Mouse (Mus musculus) adrenal gland, adult 8-10 months (tissue): ENCODE measurements around the gene Dusp19. TPM values are rescaled to one million over a fixed set of nuclear protein-coding genes. Genes with fewer than 3 reads are reported as not detected.

Experiments
- DNase-seq: peaks from one replicate; pipeline ENCODE4 v3.0.0; 2022
- microRNA-seq, 2 experiments: library from miRNA; unstranded; fragments of <30 nt; microRNA quantifications; one replicate each; pipeline ENCODE4 v1.2.0; 2022
- total RNA-seq, 4 experiments: library from RNA; stranded (reverse); gene quantifications; 2 replicates each; pipeline ENCODE4 v1.2.4; 2022

Dusp19 gene
- total RNA-seq, 4 experiments from 2014 or later: 15.0 to 22.2 (median 16.1) TPM

DNA sequence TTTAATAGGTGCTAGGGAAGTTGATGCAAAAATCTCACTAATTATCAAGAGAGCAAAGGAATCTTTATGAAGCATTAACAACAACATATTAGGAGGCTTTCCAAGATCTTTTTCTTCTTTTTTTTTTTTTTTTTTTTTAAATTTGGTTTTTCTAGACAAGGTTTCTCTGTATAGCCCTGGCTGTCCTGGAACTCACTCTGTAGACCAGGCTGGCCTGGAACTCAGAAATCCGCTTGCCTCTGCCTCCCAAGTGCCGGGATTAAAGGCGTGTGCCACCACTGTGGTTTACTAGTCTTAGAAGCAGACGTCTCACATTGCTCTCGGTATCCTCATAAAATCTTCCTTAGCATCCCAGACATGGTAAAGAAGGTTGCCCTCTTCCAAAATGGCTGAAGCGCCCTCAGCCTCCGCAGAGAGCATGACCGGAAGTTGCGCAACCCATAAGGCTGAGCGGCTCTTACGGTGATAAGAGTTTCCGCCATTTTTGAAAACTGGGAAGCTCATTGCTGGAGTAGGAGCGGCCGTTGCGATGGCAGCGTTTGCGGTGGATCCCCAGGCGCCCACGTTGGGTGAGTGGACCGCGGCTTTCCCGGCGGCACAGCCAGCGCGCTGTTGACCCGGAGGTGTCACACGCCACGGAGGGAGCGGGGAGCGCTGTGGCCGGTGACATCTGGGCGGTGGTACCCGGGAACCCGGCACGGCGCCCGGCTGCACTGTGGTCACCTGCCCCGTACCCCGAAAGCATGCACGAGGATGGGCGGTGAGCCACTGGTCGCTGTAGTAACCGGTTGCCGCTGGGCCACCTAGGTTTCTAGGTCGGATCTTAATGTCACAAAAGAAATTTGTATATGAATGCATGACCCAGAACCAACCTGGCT, 21.8 kb downstream of the Dusp19 start:
- peak; percentile 86 for DNase-seq

DNA sequence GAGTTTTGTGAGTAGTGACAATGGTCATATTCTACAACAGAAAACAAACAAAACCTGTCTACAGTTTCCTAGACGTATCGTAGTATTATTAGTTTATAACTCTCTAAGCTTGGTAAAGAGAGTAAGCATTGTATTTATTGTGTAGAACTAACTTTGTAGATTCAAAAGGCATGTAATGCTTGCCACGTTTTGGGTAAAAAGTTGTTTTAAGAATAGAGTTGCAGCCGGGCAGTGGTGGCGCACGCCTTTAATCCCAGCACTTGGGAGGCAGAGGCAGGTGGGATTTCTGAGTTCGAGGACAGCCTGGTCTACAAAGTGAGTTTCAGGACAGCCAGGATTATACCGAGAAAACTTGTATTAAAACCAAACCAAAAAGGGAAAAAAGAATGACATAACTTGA, 22.6 kb downstream of the Dusp19 start:
- DNase-seq: no peak

DNA sequence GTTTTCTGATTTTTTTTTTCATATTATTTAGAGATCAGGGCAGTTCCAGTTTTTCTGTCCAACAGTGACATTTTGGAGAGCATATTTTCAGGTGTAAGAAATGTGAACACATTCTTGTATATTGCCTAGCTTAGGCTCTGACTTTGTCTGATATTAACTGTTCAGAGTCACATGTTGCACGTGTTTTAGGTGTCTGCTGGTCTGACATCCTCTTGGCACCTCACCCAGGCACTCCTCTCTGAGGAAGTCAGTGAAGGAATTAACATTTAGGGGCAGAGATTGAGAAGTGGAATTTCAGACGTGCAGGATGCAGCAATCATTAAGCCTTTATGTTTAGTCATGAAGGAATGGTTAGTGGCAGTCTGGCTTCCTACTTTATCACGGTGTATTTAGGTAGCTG, 23.0 kb downstream of the Dusp19 start:
- DNase-seq: no peak

DNA sequence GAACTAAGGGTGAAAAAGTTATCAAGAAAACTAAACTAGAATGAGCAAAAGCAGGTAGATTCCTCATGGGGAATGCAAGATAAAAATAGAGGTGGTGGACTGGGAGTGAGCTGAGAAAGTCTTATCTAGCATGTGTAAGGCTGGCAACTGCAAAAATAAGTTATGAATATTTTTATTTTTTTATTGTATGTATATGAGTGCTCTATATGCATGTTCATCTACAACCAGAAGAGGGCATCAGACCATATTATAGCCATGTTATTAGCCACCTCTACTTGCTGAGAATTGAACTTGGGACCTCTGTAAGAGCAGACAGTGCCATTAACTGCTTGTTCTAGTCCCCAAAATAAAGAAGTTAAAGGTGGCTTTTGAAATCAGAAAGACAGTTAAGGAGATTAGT, 44.6 kb downstream of the Dusp19 start:
- DNase-seq: no peak

DNA sequence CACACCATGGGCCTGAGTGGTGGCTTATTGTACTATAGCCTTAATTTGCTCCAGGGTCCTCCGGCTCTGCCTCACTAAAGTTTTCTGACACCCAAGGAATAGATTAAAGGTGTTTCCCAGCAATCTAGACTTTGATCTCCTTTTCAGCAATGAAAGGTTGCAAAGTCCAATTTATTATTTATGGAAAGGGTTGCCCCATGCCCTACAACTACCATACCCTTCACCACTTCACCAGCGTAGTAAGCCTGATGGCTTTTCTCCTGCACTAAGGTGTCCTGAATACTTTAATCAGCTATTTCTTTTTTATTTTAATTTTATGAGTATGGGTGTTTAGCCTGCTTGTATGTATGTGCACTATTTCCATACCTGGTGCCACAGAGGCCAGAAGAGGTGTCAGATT, 45.8 kb downstream of the Dusp19 start:
- DNase-seq: no peak

DNA sequence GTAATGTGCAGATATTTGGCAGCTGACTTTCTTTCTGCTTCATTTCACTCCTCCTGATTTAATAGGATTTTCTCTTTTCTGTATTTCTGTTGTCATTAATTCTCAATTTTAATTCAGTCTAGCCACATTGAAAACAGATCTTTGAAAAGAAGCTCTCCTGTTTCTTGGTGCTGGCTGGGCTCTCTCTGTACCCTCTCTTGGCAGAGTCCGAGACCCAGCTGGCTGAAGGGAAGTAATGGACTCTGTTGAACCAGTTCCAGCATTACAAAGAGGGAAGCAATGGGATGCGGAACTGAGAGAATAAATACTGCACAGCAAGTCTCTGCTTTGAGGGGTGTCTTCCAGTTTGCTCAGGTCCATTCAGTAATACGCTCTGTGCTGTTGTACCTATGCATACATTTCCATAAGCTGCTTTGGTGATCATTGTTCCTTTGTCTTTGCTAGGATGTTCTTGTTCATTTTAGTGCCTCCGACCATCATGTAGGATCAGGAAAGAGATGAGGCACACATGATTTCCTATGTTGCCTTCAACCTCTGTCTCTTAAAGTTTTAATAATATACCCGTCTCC, 50.6 kb downstream of the Dusp19 start:
- DNase-seq: no peak

DNA sequence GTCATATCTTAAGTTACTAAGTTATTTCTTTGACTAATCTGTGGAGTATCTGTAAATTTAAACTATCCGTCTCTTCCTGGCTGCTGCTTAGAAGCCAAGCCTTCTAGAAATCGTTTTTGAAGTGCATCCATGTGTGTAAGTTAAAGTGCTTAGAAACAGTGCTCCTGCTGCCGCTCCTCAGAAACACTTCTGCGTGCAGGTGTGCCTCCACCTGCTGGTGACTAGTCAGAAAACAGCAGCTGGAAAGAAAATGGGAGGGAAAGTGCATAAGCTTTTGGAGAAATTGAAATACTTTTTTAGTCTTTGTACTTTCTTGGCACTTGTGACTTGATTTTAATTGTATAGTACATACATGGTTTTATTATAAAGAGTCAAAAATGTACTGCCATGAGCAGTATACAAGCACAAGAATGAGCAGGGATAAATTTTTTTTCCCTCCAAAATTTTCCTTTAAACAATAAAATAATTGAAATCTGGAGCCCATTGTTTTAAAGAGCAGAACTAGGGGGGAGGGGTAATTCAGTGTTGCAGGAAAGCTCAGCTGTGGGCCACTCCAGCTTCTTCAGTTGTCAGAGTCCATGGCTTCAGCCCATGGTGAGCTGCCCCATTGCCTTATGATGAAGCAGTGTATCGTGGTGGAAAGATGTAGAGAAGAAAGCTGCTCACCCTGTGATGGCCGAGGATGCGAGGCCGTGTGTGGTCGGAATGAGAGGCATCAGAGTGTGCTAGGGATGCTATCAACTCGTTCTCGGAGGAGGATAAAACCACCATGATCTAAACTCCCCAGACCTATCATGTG, 53.2 kb downstream of the Dusp19 start:
- no peak for DNase-seq

DNA sequence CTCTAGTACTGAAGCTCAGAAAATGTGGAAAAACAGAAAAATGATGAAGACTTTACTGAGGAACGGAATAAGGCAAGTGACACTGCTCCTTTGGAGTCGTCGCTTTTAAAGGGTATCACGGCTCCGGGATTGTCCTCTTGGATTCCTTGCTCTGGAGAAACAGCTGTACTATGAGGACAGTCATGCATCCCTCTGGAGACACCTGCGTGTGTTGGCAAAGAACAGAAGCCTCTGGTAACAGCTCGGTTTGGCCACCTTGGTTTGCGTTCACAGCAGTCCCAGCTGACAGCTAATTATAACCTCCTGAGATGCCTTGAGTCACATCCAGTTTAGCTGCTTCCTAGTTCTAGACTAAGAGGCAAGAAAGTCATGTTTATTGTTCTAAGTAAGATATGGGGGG, 62.0 kb downstream of the Dusp19 start:
- no peak for DNase-seq

Small RNAs within 50 kb of the gene (microRNA-seq; reads per million reads assigned to microRNA genes)
- gene Mir684-1: 0 reads per million in 2 experiments

Other genes starting within 250 kb of the Dusp19 start
- gene Frzb, start 169.4 kb upstream of the Dusp19 start, total RNA-seq: 100 to 1,000 TPM in 2 of 4 experiments, 1 to 10 TPM in 2; 3.6 to 312 (median 140) TPM
- gene Nckap1, start 35.7 kb upstream of the Dusp19 start, total RNA-seq: 100 to 1,000 TPM; 140 to 206 (median 162) TPM
- gene Nup35, start 191 bp downstream of the Dusp19 start, total RNA-seq: 10 to 100 TPM; 18.8 to 32.7 (median 22.7) TPM